Mouse (Mus musculus): ENCODE data around the gene Phf3.
"Not testable (repeated sequence)": the region's sequence is repeated elsewhere in the genome, so short reads cannot be mapped to it uniquely, and the experiment has no call there.

The Phf3 gene

DNA sequence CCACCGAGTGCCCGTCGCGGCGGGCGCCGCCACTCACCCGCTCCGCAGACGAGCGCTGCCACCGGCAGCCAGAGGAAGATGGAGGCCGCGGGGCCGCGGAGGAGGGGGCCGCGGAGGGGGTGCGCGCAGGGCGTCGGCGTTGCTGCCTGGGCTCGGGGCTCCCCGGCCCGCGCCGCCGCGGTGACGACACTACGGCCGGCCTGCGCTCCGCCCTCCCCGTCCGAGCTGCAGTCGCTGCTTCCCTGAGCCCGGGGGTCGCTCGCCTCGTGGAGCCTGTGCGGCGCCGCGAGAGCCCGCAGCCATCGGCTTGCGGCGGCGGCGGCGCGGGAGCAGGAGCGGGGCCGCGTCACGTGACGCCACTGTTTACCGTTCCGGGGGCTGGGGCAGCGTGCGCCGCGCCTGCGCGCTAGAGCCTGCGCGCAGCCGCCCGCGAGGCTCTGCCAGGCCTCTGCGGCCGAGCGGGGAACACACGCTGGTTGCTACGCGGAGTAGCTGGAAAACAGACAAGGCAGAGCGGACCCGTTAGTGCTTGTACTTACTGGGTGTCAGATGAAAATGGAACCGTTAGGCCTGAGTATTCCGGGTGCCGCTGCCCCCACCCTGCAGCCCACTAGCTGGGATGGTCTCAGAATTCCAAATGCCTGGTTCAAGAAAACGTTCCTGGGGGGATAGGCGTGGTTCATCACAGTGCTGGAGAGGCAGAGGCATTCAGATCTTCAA lies at the start of gene Phf3:
Phf3 (minus strand) TSS at position 381 of the 720 bp plus-strand sequence.
- peak; percentile 59 for DNase-seq (ENCODE audit: extremely low read depth, low read depth)

- no peak for DNase-seq (ENCODE audit: extremely low read depth, low read depth)
Measured at GRCm38 (mm10) chr1:30922237-30922636, 48.5 kb upstream of the Phf3 start.

DNA sequence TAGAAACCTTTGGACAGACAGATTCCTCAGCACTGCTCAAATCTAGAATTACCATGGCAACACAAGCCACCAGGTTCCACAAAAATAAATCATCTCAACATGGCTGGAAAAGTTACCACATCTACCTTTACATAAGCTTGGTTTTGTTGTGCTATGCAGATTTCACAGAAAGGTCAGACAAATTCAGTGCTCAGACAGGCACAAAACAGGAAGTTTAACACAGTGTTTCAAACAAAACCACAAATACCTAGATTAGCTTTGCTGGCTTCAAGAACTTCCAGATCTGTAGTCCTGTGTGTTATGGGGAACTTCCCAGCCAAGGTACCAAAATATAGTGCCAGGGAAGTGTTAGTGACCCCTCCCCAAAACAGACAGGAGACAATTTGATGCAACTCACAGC lies 47.5 kb upstream of the Phf3 start:
- peak; percentile 22 for DNase-seq (ENCODE audit: extremely low read depth, low read depth)

DNA sequence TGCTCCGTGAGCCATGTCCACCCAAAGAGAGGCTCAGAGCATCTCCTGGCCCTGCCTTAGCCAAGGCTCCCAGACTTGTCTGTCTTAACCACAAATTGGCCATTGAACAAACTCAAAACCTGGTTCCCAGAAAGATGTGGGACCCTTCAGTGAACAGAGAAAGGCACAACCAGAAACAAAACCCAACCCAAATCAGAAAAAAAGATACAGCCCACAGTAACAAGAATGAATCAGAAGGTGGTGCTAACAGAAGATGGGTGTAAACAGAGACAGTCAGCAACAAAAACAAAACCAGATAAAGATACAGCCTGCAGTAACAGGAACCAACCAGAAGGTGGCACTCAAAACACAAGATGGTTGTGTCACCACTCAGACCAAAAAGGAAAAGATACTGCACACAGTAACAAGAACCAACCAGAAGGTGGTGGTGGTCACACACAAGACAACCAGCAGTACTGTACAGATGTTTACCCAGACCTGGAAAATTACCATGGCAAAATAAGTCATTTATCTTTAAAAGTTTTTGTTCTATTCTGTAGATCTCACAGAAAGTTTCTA lies 47.0 kb upstream of the Phf3 start:
- no peak for DNase-seq (ENCODE audit: extremely low read depth, low read depth)

- no peak for DNase-seq (ENCODE audit: extremely low read depth, low read depth)
Measured at GRCm38 (mm10) chr1:30910172-30910571, 36.5 kb upstream of the Phf3 start.

DNA sequence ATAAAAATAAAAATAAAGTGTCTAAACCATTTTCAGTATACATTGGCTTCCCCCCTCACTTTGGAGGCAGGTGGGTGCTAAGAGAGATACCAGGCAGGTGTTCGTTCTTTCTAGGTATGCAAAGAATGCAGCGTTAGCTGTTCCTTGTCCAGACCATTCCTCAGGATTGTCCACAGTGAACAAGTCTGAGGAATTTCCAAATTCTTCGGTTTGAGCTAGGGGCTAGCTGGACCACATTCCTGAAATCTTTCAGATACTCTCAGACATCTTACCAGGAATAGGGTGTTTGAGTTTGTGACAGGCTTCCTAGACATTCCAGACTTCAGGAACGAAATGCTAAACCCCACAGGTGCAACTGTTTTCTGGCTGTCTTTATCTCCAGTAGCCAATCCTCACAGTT lies 35.1 kb upstream of the Phf3 start:
- no peak for DNase-seq (ENCODE audit: extremely low read depth, low read depth)

DNA sequence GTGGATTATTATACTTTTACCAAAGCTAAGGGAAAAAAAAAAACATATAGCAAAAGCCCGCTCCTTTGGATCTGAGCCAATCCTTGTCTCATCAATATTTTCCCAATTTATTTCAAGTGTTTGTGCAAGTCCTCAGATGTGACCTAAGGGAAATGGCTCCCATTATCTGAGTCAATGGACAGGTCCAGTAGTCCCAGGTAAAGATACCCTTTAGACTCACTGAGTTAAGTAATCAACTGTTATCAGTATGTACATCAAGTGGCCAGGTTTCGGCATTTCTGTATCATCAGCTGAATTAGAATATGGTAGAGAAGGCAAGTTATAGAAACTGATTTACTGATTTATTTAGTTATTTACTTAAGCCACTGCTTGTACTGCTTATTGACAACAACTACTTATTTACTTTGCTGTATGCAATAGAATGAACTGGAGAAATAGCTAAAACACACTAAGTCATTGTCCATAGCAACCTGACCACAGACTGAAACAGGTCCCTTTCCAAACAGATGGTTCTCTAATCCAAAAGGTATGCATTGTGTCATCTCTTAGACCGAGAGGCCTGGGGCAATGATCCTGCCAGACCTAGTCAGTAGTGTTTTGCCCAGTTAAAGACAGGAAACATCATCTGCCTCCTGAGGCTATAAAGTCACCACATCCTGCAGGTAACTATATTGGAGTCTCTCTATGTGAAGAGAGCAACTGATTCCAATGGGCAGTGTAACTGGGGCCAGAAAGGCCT lies 29.9 kb upstream of the Phf3 start:
- no peak for DNase-seq (ENCODE audit: extremely low read depth, low read depth)

DNA sequence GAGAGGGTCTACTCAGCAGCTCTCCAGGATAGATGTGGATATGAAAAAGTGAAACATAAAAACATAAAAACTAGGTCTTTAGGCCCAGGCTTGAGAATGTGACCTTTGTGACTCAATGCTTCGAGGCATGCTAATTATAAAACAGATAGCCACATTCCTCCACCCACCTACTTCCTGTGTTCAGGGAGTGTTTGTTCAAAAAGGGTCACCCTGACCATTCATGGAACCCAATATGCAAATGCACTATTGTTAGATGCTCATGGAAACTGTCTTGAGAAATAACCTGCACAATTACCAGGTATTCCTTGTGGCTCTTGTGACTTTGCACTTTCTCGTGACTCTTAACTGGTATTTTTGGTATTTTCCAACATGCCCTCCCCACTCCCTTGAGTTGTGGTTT lies 25.0 kb upstream of the Phf3 start:
- no peak for DNase-seq (ENCODE audit: extremely low read depth, low read depth)

- not testable (repeated sequence) for DNase-seq (ENCODE audit: extremely low read depth, low read depth)
Measured at GRCm38 (mm10) chr1:30895366-30895765, 21.6 kb upstream of the Phf3 start.

DNA sequence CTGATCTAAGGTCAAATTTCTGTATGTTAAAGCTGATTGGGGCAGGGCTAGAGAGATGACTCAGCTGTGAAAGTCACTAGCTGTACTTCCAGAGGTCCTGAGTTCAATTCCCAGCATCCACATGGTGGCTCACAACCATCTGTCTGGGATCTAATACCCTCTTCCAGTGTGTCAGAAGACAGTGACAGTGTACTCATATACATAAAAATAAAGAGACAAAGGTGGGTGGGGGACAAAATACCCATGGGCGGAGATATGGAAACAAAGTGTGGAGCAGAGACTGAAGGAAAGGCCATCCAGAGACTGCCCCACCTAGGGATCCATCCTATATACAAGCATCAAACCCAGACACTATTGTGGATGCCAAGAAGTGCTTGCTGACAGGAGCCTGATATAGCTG lies 10.1 kb upstream of the Phf3 start:
- DNase-seq (ENCODE audit: extremely low read depth, low read depth), result not testable (repeated sequence)

DNA sequence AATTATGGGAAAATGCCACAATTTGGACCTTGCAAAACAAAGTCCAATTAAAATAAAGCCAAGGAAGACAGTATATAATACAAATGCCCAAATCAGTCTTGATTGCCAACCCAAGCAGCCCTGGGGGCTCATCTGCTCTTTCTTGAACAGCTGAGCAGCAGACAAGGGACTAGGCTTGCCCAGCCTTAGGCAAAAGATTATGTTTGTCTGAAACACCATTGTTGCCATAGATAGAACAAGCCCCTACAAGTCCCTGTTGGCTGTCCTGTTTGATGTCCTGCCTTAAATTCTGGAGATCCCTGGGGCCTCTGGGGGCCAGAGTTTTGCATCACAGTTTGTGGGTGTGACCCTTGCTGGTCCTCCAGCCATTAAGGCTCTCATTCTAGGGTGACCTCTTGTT lies 2.0 kb upstream of the Phf3 start:
- DNase-seq (ENCODE audit: extremely low read depth, low read depth), result no peak

GRCm38 (mm10) chr1:30874261-30875131 lies 775 bp upstream of the Phf3 start:
- DNase-seq (ENCODE audit: extremely low read depth, low read depth), result peak; percentile 24

GRCm38 (mm10) chr1:30872836-30873540 lies 733 bp downstream of the Phf3 start:
- peak; percentile 43 for DNase-seq (ENCODE audit: extremely low read depth, low read depth)

DNA sequence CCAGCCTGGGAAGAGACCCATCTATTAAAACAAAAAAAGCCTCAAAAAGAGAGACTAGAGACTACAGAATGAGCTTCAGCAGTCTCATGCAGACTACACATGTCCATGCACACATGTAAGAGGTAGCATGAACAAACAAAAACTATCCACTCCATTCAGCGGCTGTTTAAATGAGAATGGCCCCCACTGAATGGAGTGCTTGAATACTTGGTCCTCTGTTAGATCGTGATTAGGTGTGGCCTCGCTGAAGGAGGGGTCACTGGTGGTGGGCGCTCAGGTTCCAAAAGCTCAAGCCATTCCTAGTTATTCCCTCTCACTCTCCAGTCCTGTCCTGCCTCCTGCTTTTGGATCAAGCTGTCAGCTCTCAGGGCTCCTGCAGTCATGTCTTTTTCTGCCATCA lies 5.9 kb downstream of the Phf3 start:
- DNase-seq (ENCODE audit: extremely low read depth, low read depth), result no peak

- peak; percentile 21 for DNase-seq (ENCODE audit: extremely low read depth, low read depth)
Measured at GRCm38 (mm10) chr1:30852518-30852917, 21.2 kb downstream of the Phf3 start.

DNA sequence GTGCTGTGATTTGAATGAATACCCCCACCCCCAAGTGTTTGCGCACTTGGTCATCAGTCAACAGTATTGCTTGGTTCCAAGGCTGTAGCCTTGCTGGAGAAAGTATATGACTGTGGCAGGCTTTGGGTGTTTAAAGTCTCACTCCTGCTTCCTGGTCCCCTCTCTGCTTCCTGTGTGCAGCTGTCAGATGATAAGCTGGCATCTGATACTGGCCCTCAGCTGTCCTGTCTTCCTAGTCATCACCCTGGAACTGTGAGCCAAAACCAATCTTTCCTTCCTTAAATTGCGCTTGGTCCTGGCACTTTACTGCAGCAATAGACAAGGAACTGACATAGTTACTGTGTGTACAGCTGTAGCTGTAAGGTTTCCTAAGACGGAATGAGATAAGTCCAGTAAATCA lies 21.8 kb downstream of the Phf3 start:
- DNase-seq (ENCODE audit: extremely low read depth, low read depth), result peak; percentile 38

DNA sequence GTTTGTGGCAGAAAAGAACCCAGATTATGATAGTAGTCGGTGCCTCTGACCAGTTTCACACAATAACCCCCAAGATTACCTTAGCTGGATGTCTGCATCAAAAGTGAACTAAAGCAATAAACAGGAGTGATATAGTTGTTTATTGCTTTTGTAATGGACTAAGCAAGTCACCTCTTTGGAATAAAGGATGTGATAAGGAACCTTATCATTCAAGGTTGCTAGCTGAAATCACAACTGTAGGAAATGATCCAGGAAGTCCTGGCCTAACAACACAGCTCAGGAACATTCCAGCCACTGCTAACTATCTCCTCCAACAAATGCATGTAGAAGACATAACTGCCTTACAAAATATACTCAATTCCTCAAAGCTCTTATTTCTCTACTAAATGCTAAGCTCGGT lies 22.8 kb downstream of the Phf3 start:
- DNase-seq (ENCODE audit: extremely low read depth, low read depth), result no peak

DNA sequence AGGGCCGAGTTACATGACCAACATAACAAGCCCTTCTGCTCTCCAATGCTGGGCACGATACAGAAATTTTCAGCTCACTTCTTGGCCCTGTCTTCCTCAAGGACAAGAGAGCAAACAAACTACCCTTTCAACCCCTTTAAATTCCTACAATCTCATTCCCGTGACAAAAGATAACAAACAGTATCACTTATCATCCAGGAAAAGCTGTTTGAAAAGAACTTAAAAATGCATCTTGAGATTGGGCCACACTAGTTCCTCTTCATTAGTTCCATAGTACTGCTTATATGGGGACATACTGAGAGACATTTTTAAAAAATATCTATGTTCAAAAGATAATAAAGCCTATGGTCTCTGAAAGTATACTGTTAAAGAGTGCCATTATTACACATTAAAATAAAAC lies 23.8 kb downstream of the Phf3 start:
- DNase-seq (ENCODE audit: extremely low read depth, low read depth), result no peak

DNA sequence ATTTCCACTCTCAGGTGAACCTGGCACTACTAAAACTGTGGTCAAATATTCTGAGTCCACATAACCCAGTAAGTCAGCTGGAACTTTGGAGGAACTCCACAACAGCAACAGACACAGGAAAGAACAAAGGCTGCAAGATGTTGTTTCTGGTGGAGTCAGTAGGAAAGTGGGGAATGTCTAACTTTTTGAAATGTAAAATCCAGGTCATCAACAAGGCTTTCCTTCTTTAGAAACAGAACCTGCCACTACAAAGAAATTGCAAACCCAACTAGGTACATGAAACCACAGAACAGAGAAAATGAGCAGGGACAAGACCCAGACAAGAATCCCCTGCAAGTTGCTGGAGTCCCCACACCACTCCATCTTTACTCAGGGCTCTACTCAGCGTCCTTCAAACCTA lies 26.0 kb downstream of the Phf3 start:
- DNase-seq (ENCODE audit: extremely low read depth, low read depth), result no peak

- no peak for DNase-seq (ENCODE audit: extremely low read depth, low read depth)
Measured at GRCm38 (mm10) chr1:30839662-30840061, 34.1 kb downstream of the Phf3 start.

- no peak for DNase-seq (ENCODE audit: extremely low read depth, low read depth)
Measured at GRCm38 (mm10) chr1:30835512-30835911, 38.2 kb downstream of the Phf3 start.

Data from MEL-GATA-1-ER (cell line).